Comparison of ENCODE assay signal across 14 mouse cellular contexts in the genomic region with DNA sequence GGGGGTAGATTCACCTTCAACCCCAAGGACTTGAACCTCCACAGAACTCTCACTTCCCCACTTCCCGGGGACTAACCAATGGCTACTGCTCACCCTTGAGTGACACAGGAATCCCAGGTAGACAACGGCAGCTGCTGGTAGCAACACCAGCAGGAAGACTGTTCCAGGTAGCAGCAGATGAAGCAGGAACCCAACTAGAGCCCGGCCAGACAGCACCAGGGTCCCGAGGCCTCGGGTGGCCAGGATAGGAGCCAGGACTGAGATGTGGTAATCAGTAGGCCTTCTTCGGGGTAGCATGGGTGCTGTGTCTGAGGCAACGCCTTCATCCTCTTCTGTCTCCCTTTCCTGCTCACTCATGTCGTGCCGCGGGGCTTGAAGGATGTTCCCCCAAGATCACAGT. TPM values are rescaled to one million over a fixed set of nuclear protein-coding genes. Genes with fewer than 3 reads are reported as not detected.
A peak's percentile ranks its signal among the peaks of the same experiment; 100 is the strongest.
DNase-seq lines count a peak whose midpoint lies in the region; ATAC-seq lines count a peak whose summit lies in the region.
"Had no signal": no experiment of that assay in that cellular context is flagged by ENCODE, and none has a peak within 500 bp of the region (broad histone marks: within the 10 kb centered on the region; RNA-seq: fewer than 3 reads in every experiment).

No protein-coding gene starts in this region.

- ATAC-seq in megakaryocyte, adult 5-6 weeks (ENCODE audit: poor library complexity, severe bottlenecking) = no peak
- no peak for ATAC-seq in hindbrain, embryonic 13.5 days (ENCODE audit: low FRiP score)
- ATAC-seq in neural tube, embryonic 12.5 days (ENCODE audit: low FRiP score, low read depth) = no peak
- ATAC-seq: CD4-positive, CD25-positive, alpha-beta regulatory T cell, adult 4 months had no signal

- peak overlapping the region; percentile 71; the same call in 1 of the 2 replicates for H3K4me3 ChIP-seq in heart, embryonic 10.5 days
- H3K4me3 ChIP-seq in megakaryocyte, embryonic 14.5 days (replicated peaks) = peak overlapping the region; percentile 96
- H3K4me3 ChIP-seq in hindbrain, embryonic 13.5 days = no peak overlapping the region
- H3K4me3 ChIP-seq in neural tube, embryonic 12.5 days = no peak overlapping the region

- 0 out of 2 replicates have a peak, but pooled peaks cover 2% of the 10 kb centered on the region for H3K27me3 ChIP-seq in heart, embryonic 10.5 days (ENCODE audit: insufficient read depth, poor library complexity, severe bottlenecking)
- H3K27me3 ChIP-seq in megakaryocyte, embryonic 14.5 days (replicated peaks) = peaks cover 5% of the 10 kb centered on the region
- no peaks in the 10 kb centered on the region for H3K27me3 ChIP-seq in hindbrain, embryonic 13.5 days
- no peaks in the 10 kb centered on the region for H3K27me3 ChIP-seq in neural tube, embryonic 12.5 days (replicated peaks)

- H3K4me1 ChIP-seq in heart, embryonic 10.5 days = peaks cover 25% of the 10 kb centered on the region
- H3K4me1 ChIP-seq in megakaryocyte, embryonic 14.5 days = peaks cover 76% of the 10 kb centered on the region
- H3K4me1 ChIP-seq in hindbrain, embryonic 13.5 days (replicated peaks) = peaks cover 20% of the 10 kb centered on the region
- peaks cover 13% of the 10 kb centered on the region for H3K4me1 ChIP-seq in neural tube, embryonic 12.5 days

- H3K9me3 ChIP-seq in heart, embryonic 10.5 days = no peaks in the 10 kb centered on the region
- H3K9me3 ChIP-seq in megakaryocyte, embryonic 14.5 days = no peaks in the 10 kb centered on the region
- H3K9me3 ChIP-seq in hindbrain, embryonic 13.5 days = no peaks in the 10 kb centered on the region
- no peaks in the 10 kb centered on the region for H3K9me3 ChIP-seq in neural tube, embryonic 12.5 days

- peak overlapping the region; percentile 93; the same call in 1 of the 2 replicates for H3K27ac ChIP-seq in heart, embryonic 10.5 days
- H3K27ac ChIP-seq in hindbrain, embryonic 13.5 days = no peak overlapping the region
- H3K27ac ChIP-seq in neural tube, embryonic 12.5 days = no peak overlapping the region

- no peak for DNase-seq in heart, embryonic 10.5 days (ENCODE audit: low spot score)
- DNase-seq in heart, adult 18-20 months = no peak
- no peak for DNase-seq in thymus, postnatal 0 days (ENCODE audit: low spot score)
- no peak for DNase-seq in spleen, postnatal 14 days (ENCODE audit: low spot score in 2 of 2)
- DNase-seq: adrenal gland, postnatal 10 days; left cerebral cortex, postnatal 4 days; lung, embryonic 14.5 days had no signal

- peak overlapping the region; percentile 20; the same call in 1 of the 2 replicates for H3K4me2 ChIP-seq in hindbrain, embryonic 13.5 days
- peak overlapping the region; percentile 69; the same call in 1 of the 2 replicates for H3K4me2 ChIP-seq in neural tube, embryonic 12.5 days (replicated peaks)

- 69% methylated on average over 10 of the region's 10 CpGs for WGBS in heart, embryonic 10.5 days
- WGBS in hindbrain, embryonic 13.5 days = 83% methylated on average over 10 of the region's 10 CpGs
- WGBS in neural tube, embryonic 12.5 days = 84% methylated on average over 10 of the region's 10 CpGs

- no peaks in the 10 kb centered on the region for H3K36me3 ChIP-seq in heart, embryonic 10.5 days
- H3K36me3 ChIP-seq in megakaryocyte, embryonic 14.5 days (replicated peaks; ENCODE audit: low read length) = no peaks in the 10 kb centered on the region
- H3K36me3 ChIP-seq in hindbrain, embryonic 13.5 days = no peaks in the 10 kb centered on the region
- H3K36me3 ChIP-seq in neural tube, embryonic 12.5 days = no peaks in the 10 kb centered on the region

- 0 out of 2 replicates have a peak overlapping the region, but pooled peaks have one; percentile 19 for H3K9ac ChIP-seq in hindbrain, embryonic 13.5 days
- no peak overlapping the region for H3K9ac ChIP-seq in neural tube, embryonic 12.5 days

RNA-seq across cellular contexts. Expression of a gene that starts 0.4 kb away (rescaled TPM):
- 2.1 and 4.7 TPM in 2 replicates for polyA plus RNA-seq in heart, embryonic 10.5 days (2016; fragmentation: Nextera tagmentation; extraction: Ambion mirVana)
- total RNA-seq in heart, adult 18-20 months (2021) = under 1 TPM; 0.42 to 0.85 TPM
- 0.04 TPM in 1 of 2 replicates, not detected in the other for polyA plus RNA-seq in megakaryocyte, embryonic 14.5 days (2012; ENCODE audit: insufficient read depth, low replicate concordance)
- total RNA-seq in megakaryocyte, adult 5-6 weeks (2015) = 0.07 TPM in 1 of 2 replicates, not detected in the other
- not detected in 2 replicates for total RNA-seq in megakaryocyte, adult 5-6 weeks (2017)
- 0.49 and 0.62 TPM in 2 replicates for polyA plus RNA-seq in hindbrain, embryonic 13.5 days (2015; fragmentation: Nextera tagmentation; extraction: Ambion mirVana)
- polyA plus RNA-seq in neural tube, embryonic 12.5 days (2016; fragmentation: Nextera tagmentation; extraction: Ambion mirVana) = 0.56 and 0.86 TPM in 2 replicates
- polyA plus RNA-seq in thymus, postnatal 0 days (2015; fragmentation: Nextera tagmentation; extraction: Ambion mirVana) = 0.05 and 0.21 TPM in 2 replicates
- polyA plus RNA-seq: CD4-positive, CD25-positive, alpha-beta regulatory T cell, adult 4 months had no signal

RNA-seq across cellular contexts. Expression of a gene that starts 5.0 kb away (rescaled TPM):
- polyA plus RNA-seq in heart, embryonic 10.5 days (2016; fragmentation: Nextera tagmentation; extraction: Ambion mirVana) = not detected in 2 replicates
- total RNA-seq in heart, adult 18-20 months (2021) = not detected
- not detected in 2 replicates for polyA plus RNA-seq in megakaryocyte, embryonic 14.5 days (2012; ENCODE audit: insufficient read depth, low replicate concordance)
- not detected in 2 replicates for total RNA-seq in megakaryocyte, adult 5-6 weeks (2015)
- total RNA-seq in megakaryocyte, adult 5-6 weeks (2017) = not detected in 2 replicates
- not detected in 2 replicates for polyA plus RNA-seq in hindbrain, embryonic 13.5 days (2015; fragmentation: Nextera tagmentation; extraction: Ambion mirVana)
- not detected in 2 replicates for polyA plus RNA-seq in neural tube, embryonic 12.5 days (2016; fragmentation: Nextera tagmentation; extraction: Ambion mirVana)
- polyA plus RNA-seq in thymus, postnatal 0 days (2015; fragmentation: Nextera tagmentation; extraction: Ambion mirVana) = 0.23 and 0.42 TPM in 2 replicates
- total RNA-seq: adrenal gland, postnatal 10 days; left cerebral cortex, postnatal 4 days had no signal
- polyA plus RNA-seq: CD4-positive, CD25-positive, alpha-beta regulatory T cell, adult 4 months; embryonic facial prominence, embryonic 11.5 days; intestine, embryonic 14.5 days; lung, embryonic 14.5 days had no signal

RNA-seq across cellular contexts. Expression of a gene that starts 10.7 kb away (rescaled TPM):
- 2.1 and 3.1 TPM in 2 replicates for polyA plus RNA-seq in heart, embryonic 10.5 days (2016; fragmentation: Nextera tagmentation; extraction: Ambion mirVana)
- 10 to 100 TPM in 1 of 2 experiments, 1 to 10 TPM in 1; 7.1 to 14.6 TPM for total RNA-seq in heart, adult 18-20 months (2021)
- 0.41 and 1.4 TPM in 2 replicates for polyA plus RNA-seq in megakaryocyte, embryonic 14.5 days (2012; ENCODE audit: insufficient read depth, low replicate concordance)
- not detected in 2 replicates for total RNA-seq in megakaryocyte, adult 5-6 weeks (2015)
- total RNA-seq in megakaryocyte, adult 5-6 weeks (2017) = 0.20 TPM in 1 of 2 replicates, not detected in the other
- polyA plus RNA-seq in hindbrain, embryonic 13.5 days (2015; fragmentation: Nextera tagmentation; extraction: Ambion mirVana) = 23.2 and 24.4 TPM in 2 replicates
- 16.6 and 17.9 TPM in 2 replicates for polyA plus RNA-seq in neural tube, embryonic 12.5 days (2016; fragmentation: Nextera tagmentation; extraction: Ambion mirVana)
- polyA plus RNA-seq in thymus, postnatal 0 days (2015; fragmentation: Nextera tagmentation; extraction: Ambion mirVana) = 8.6 and 9.0 TPM in 2 replicates

RNA-seq across cellular contexts. Expression of a gene that starts 17.4 kb away (rescaled TPM):
- 176 and 226 TPM in 2 replicates for polyA plus RNA-seq in heart, embryonic 10.5 days (2016; fragmentation: Nextera tagmentation; extraction: Ambion mirVana)
- 10 to 100 TPM; 76.7 to 79.8 TPM for total RNA-seq in heart, adult 18-20 months (2021)
- polyA plus RNA-seq in megakaryocyte, embryonic 14.5 days (2012; ENCODE audit: insufficient read depth, low replicate concordance) = 10.2 and 29.9 TPM in 2 replicates
- 131 and 139 TPM in 2 replicates for total RNA-seq in megakaryocyte, adult 5-6 weeks (2015)
- 49.5 and 50.2 TPM in 2 replicates for total RNA-seq in megakaryocyte, adult 5-6 weeks (2017)
- 253 and 261 TPM in 2 replicates for polyA plus RNA-seq in hindbrain, embryonic 13.5 days (2015; fragmentation: Nextera tagmentation; extraction: Ambion mirVana)
- polyA plus RNA-seq in neural tube, embryonic 12.5 days (2016; fragmentation: Nextera tagmentation; extraction: Ambion mirVana) = 226 and 242 TPM in 2 replicates
- polyA plus RNA-seq in thymus, postnatal 0 days (2015; fragmentation: Nextera tagmentation; extraction: Ambion mirVana) = 283 and 286 TPM in 2 replicates

RNA-seq across cellular contexts. Expression of a gene that starts 24.4 kb away (rescaled TPM):
- polyA plus RNA-seq in heart, embryonic 10.5 days (2016; fragmentation: Nextera tagmentation; extraction: Ambion mirVana) = 133 and 147 TPM in 2 replicates
- total RNA-seq in heart, adult 18-20 months (2021) = 10 to 100 TPM; 44.6 to 44.8 TPM
- 11.3 and 20.5 TPM in 2 replicates for polyA plus RNA-seq in megakaryocyte, embryonic 14.5 days (2012; ENCODE audit: insufficient read depth, low replicate concordance)
- 13.5 and 14.1 TPM in 2 replicates for total RNA-seq in megakaryocyte, adult 5-6 weeks (2015)
- total RNA-seq in megakaryocyte, adult 5-6 weeks (2017) = 17.8 and 22.9 TPM in 2 replicates
- 78.1 and 82.3 TPM in 2 replicates for polyA plus RNA-seq in hindbrain, embryonic 13.5 days (2015; fragmentation: Nextera tagmentation; extraction: Ambion mirVana)
- 85.2 and 90.7 TPM in 2 replicates for polyA plus RNA-seq in neural tube, embryonic 12.5 days (2016; fragmentation: Nextera tagmentation; extraction: Ambion mirVana)
- polyA plus RNA-seq in thymus, postnatal 0 days (2015; fragmentation: Nextera tagmentation; extraction: Ambion mirVana) = 61.6 and 63.9 TPM in 2 replicates

Comparison
In these comparisons a context has a peak if more than half of its experiments do, and no peak if none do; other contexts are left out.
1. H3K4me3 ChIP-seq: peak in heart, embryonic 10.5 days (single experiment) and megakaryocyte, embryonic 14.5 days (single experiment); none in hindbrain, embryonic 13.5 days (single experiment) and neural tube, embryonic 12.5 days (single experiment).